Mouse (Mus musculus) ES-E14 (cell line): ENCODE results near the gene E130311K13Rik. TPM values are rescaled to one million over a fixed set of nuclear protein-coding genes. Genes with fewer than 3 reads are reported as not detected.

Source experiments
- DNase-seq: peaks from one replicate; pipeline ENCODE4 v3.0.0-alpha.2; 2013; ENCODE audit warnings: low read depth, low spot score
- H3K27ac ChIP-seq: 2 replicates; pipeline ENCODE4 v1.5.1; 2012; ENCODE audit warnings: low read depth, mild to moderate bottlenecking, low read length, moderate library complexity, mixed read lengths; ENCODE audit not compliant: poor library complexity, insufficient read depth, severe bottlenecking
- H3K36me3 ChIP-seq: 2 replicates; pipeline ENCODE4 v1.6.1; 2012; ENCODE audit warnings: mild to moderate bottlenecking, low read length, moderate library complexity, mixed read lengths; ENCODE audit not compliant: control insufficient read depth, poor library complexity, insufficient read depth, severe bottlenecking
- H3K4me1 ChIP-seq, 2 experiments: fragments of 150-350 bp in 1 of 2; sonication (generic) in 1 of 2; 2 replicates each; pipeline ENCODE4 v1.6.1; 2012; ENCODE audit warnings: low read length in 2 of 2, mild to moderate bottlenecking in 1 of 2, mixed read lengths in 1 of 2; ENCODE audit not compliant: control insufficient read depth in 2 of 2, insufficient read depth in 2 of 2, poor library complexity in 1 of 2
- H3K4me3 ChIP-seq, 2 experiments: fragments of 150-350 bp in 1 of 2; sonication (generic) in 1 of 2; 2 replicates each; pipeline ENCODE4 v1.5.1; 2012; ENCODE audit warnings: low read length in 2 of 2, low read depth in 1 of 2, mild to moderate bottlenecking in 1 of 2, mixed read lengths in 1 of 2; ENCODE audit not compliant: insufficient read depth in 1 of 2, poor library complexity in 1 of 2, severe bottlenecking in 1 of 2
- H3K9ac ChIP-seq: 2 replicates; pipeline ENCODE4 v1.6.1; 2012; ENCODE audit warnings: low read depth, mild to moderate bottlenecking, low read length, mixed read lengths; ENCODE audit not compliant: poor library complexity, insufficient read depth, severe bottlenecking
- H3K9me3 ChIP-seq: fragments of 150-350 bp; sonication (generic); 2 replicates; pipeline ENCODE4 v1.6.1; 2012; ENCODE audit warnings: low read depth, mild to moderate bottlenecking, low read length; ENCODE audit not compliant: control insufficient read depth, insufficient read depth
- CHD2 ChIP-seq: IDR thresholded peaks from 2 replicates; pipeline ENCODE4 v1.6.1; 2014; ENCODE audit warnings: mild to moderate bottlenecking, low read depth, low read length, inconsistent platforms
- HCFC1 ChIP-seq: IDR thresholded peaks from 2 replicates; pipeline ENCODE4 v1.6.1; 2012; ENCODE audit warnings: low read length, inconsistent platforms, borderline replicate concordance; ENCODE audit not compliant: insufficient read depth
- MAFK ChIP-seq: IDR thresholded peaks from 2 replicates; pipeline ENCODE4 v1.6.1; 2014; ENCODE audit warnings: mild to moderate bottlenecking, low read depth, low read length, inconsistent platforms; ENCODE audit not compliant: insufficient read depth
- ZC3H11A ChIP-seq: IDR thresholded peaks from 2 replicates; pipeline ENCODE4 v1.6.1; 2012; ENCODE audit warnings: low read depth, mild to moderate bottlenecking, inconsistent platforms, low read length, borderline replicate concordance
- ZNF384 ChIP-seq: IDR thresholded peaks from 2 replicates; pipeline ENCODE4 v1.6.1; 2012; ENCODE audit warnings: low read depth, low read length, inconsistent platforms
- in situ Hi-C, 2 experiments: fragments of 600-800 bp; cut with MboI; formaldehyde crosslinking; loops; one replicate each; pipeline ENCODE4 v1.15.1; 2025; ENCODE audit warnings: low sequenced_read_pairs in 2 of 2, inconsistent platforms in 1 of 2; ENCODE audit not compliant: unreplicated experiment in 2 of 2
- total RNA-seq: library from RNA; depleted of rRNA; stranded (reverse); fragments of 300-350 nt; gene quantifications from 2 replicates; pipeline ENCODE4 v1.2.3, GENCODE M21; 2012

The E130311K13Rik gene
- total RNA-seq, 1 experiment, result 3.4 TPM

GRCm38 (mm10) chr3:63897177-63897576, 32.1 kb downstream of the E130311K13Rik start:
- TF ChIP-seq ZNF384 (no peak), MAFK (no peak), ZC3H11A (no peak)
- Histone ChIP-seq H3K27ac (no peak overlapping the region), H3K36me3 (no peaks in the 10 kb centered on the region), H3K9me3 (no peaks in the 10 kb centered on the region), H3K4me3 (no peak overlapping the region), H3K9ac (no peak overlapping the region), H3K4me1 (no peaks in the 10 kb centered on the region)
- in situ Hi-C loops, result no loop called here
- DNase-seq, result no peak

GRCm38 (mm10) chr3:63896303-63896702, 33.0 kb downstream of the E130311K13Rik start:
- no peak for TF ChIP-seq ZC3H11A
- TF ChIP-seq MAFK, result no peak
- TF ChIP-seq HCFC1, result no peak
- no peak for TF ChIP-seq CHD2
- TF ChIP-seq ZNF384, result no peak
- H3K27ac ChIP-seq, result no peak overlapping the region
- no peak for DNase-seq
- no peaks in the 10 kb centered on the region for H3K36me3 ChIP-seq
- in situ Hi-C loops, result no loop called here
- no peaks in the 10 kb centered on the region for H3K4me1 ChIP-seq
- no peaks in the 10 kb centered on the region for H3K9me3 ChIP-seq
- H3K4me3 ChIP-seq, result no peak overlapping the region
- no peak overlapping the region for H3K9ac ChIP-seq

- H3K36me3 ChIP-seq, result no peaks in the 10 kb centered on the region
- H3K4me1 ChIP-seq, result no peaks in the 10 kb centered on the region
- no peak overlapping the region for H3K4me3 ChIP-seq
- TF ChIP-seq ZNF384 (no peak), CHD2 (no peak), MAFK (no peak), HCFC1 (no peak)
- in situ Hi-C loops, result no loop called here
- H3K9ac ChIP-seq, result no peak overlapping the region
- H3K9me3 ChIP-seq, result no peaks in the 10 kb centered on the region
- H3K27ac ChIP-seq, result no peak overlapping the region
- DNase-seq, result no peak
Measured at GRCm38 (mm10) chr3:63895786-63896185, 33.5 kb downstream of the E130311K13Rik start.

GRCm38 (mm10) chr3:63893677-63894076, 35.6 kb downstream of the E130311K13Rik start:
- H3K9ac ChIP-seq, result no peak overlapping the region
- no peak overlapping the region for H3K4me3 ChIP-seq
- no peak for DNase-seq
- H3K27ac ChIP-seq, result no peak overlapping the region
- in situ Hi-C loops, result no loop called here
- H3K4me1 ChIP-seq, result no peaks in the 10 kb centered on the region
- no peaks in the 10 kb centered on the region for H3K36me3 ChIP-seq
- H3K9me3 ChIP-seq, result no peaks in the 10 kb centered on the region
- no peak for TF ChIP-seq HCFC1
- TF ChIP-seq ZNF384, result no peak
- TF ChIP-seq ZC3H11A, result no peak
- no peak for TF ChIP-seq MAFK
- TF ChIP-seq CHD2, result no peak

GRCm38 (mm10) chr3:63892154-63892553, 37.1 kb downstream of the E130311K13Rik start:
- no peaks in the 10 kb centered on the region for H3K36me3 ChIP-seq
- in situ Hi-C loops, result no loop called here

More at GRCm38 (mm10) chr3:63892154-63892553, 37.1 kb downstream of the E130311K13Rik start:
- no peak overlapping the region for H3K9ac ChIP-seq
- H3K9me3 ChIP-seq, result no peaks in the 10 kb centered on the region
- DNase-seq, result no peak
- H3K27ac ChIP-seq, result no peak overlapping the region
- no peak overlapping the region for H3K4me3 ChIP-seq
- TF ChIP-seq ZNF384 (no peak), ZC3H11A (no peak), CHD2 (no peak), HCFC1 (no peak), MAFK (no peak)
- H3K4me1 ChIP-seq, result no peaks in the 10 kb centered on the region
